Mouse (Mus musculus) liver, postnatal 0 days (tissue): ENCODE results near the gene Dclre1b. TPM values are rescaled to one million over a fixed set of nuclear protein-coding genes. Genes with fewer than 3 reads are reported as not detected.

ENCODE experiments used
- ATAC-seq: fragments of 200-750 bp; cut with Nextera tagmentation; 2 replicates; pipeline ENCODE4 v1.8.0; 2017; ENCODE audit warnings: mild to moderate bottlenecking, moderate library complexity
- DNase-seq: peaks from one replicate; pipeline ENCODE4 v3.0.0-alpha.2; 2016
- H3K27ac ChIP-seq: fragments of 300-500 bp; sonication (generic); 2 replicates; pipeline ENCODE4 v1.5.1; 2014; ENCODE audit warnings: antibody characterized with exemption, moderate library complexity, mild to moderate bottlenecking, low read depth
- H3K27me3 ChIP-seq: fragments of 300-500 bp; sonication (generic); 2 replicates; pipeline ENCODE4 v1.6.1; 2014; ENCODE audit warnings: low read length, control low read depth, mixed read lengths; ENCODE audit not compliant: insufficient read depth
- H3K36me3 ChIP-seq: fragments of 300-500 bp; sonication (generic); replicated peaks from 2 replicates; pipeline ENCODE4 v1.6.1; 2014; ENCODE audit warnings: mild to moderate bottlenecking, control low read depth, low read length, moderate library complexity, mixed read lengths; ENCODE audit not compliant: insufficient read depth
- H3K4me1 ChIP-seq: fragments of 300-500 bp; sonication (generic); 2 replicates; pipeline ENCODE4 v1.6.1; 2014; ENCODE audit warnings: antibody characterized with exemption, mild to moderate bottlenecking, control low read depth; ENCODE audit not compliant: insufficient read depth
- H3K4me2 ChIP-seq: fragments of 300-500 bp; sonication (generic); 2 replicates; pipeline ENCODE4 v1.6.1; 2014; ENCODE audit warnings: low read depth, mild to moderate bottlenecking, low read length, moderate library complexity, mixed read lengths
- H3K4me3 ChIP-seq: fragments of 300-500 bp; sonication (generic); 2 replicates; pipeline ENCODE4 v1.5.1; 2014; ENCODE audit warnings: low read depth, low read length
- H3K9ac ChIP-seq: fragments of 300-500 bp; sonication (generic); replicated peaks from 2 replicates; pipeline ENCODE4 v1.6.1; 2014; ENCODE audit warnings: mild to moderate bottlenecking, moderate library complexity
- H3K9me3 ChIP-seq: fragments of 300-500 bp; sonication (generic); 2 replicates; pipeline ENCODE4 v1.6.1; 2016; ENCODE audit warnings: mild to moderate bottlenecking, control low read depth, low read length, mixed read lengths
- CTCF ChIP-seq: sonication (generic); IDR thresholded peaks from 2 replicates; pipeline ENCODE4 v1.5.1; 2016; ENCODE audit warnings: antibody characterized with exemption, low read depth
- EP300 ChIP-seq: IDR thresholded peaks from 2 replicates; pipeline ENCODE4 v1.6.1; 2016; ENCODE audit warnings: antibody characterized with exemption, low read depth, mild to moderate bottlenecking
- WGBS: fragments of 180-500 bp; shearing (Covaris S2); extraction: QIAGEN DNeasy Blood & Tissue Kit; methylation state at CpG from one replicate; pipeline ENCODE4 v1.1.7; 2014; ENCODE audit not compliant: insufficient replicate concordance; 5-methylcytosine and 5-hydroxymethylcytosine counted together
- polyA plus RNA-seq: library from polyadenylated mRNA; unstranded; fragments of >200 nt; fragmentation: Nextera tagmentation; extraction: Ambion mirVana; gene quantifications from 2 replicates; pipeline ENCODE4 v1.2.1, GENCODE M21; 2015

Gene Dclre1b
- polyA plus RNA-seq, 1 experiment from 2014 or later = 22.8 TPM

GRCm38 (mm10) chr3:103829036-103829435, 19.8 kb upstream of the Dclre1b start:
- no peak overlapping the region for H3K4me3 ChIP-seq
- H3K4me1 ChIP-seq = peaks cover 11% of the 10 kb centered on the region
- TF ChIP-seq CTCF (no peak), EP300 (no peak)
- no peaks in the 10 kb centered on the region for H3K9me3 ChIP-seq
- H3K9ac ChIP-seq = no peak overlapping the region
- 80% methylated on average over 3 of the region's 3 CpGs for WGBS
- no peak overlapping the region for H3K27ac ChIP-seq
- H3K4me2 ChIP-seq = no peak overlapping the region
- ATAC-seq = no peak
- DNase-seq = no peak
- H3K36me3 ChIP-seq = no peaks in the 10 kb centered on the region; the same call in 1 of the 2 replicates
- no peaks in the 10 kb centered on the region for H3K27me3 ChIP-seq

DNA sequence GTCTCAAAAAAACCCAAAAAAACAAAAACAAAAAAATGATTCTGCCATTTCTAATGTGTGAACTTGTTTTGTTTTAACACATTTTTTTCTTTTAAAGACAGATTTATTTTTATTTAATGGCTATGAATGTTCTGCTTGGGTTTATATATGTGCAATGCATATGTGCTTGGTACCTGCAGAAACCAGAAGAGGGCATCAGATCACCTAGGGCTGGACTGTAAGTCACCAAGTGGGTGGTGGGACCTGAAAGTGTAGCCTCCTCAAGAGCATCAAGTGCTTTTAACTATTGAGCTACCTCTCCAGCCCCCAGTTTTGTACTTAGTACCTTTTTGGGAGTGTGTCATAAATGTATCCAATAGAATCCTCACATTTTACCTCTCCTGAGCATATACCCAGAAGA, 18.3 kb upstream of the Dclre1b start:
- H3K4me3 ChIP-seq = no peak overlapping the region
- no peaks in the 10 kb centered on the region for H3K27me3 ChIP-seq
- H3K9ac ChIP-seq = no peak overlapping the region
- H3K4me1 ChIP-seq = peaks cover 7% of the 10 kb centered on the region
- no peak for DNase-seq
- no peak overlapping the region for H3K4me2 ChIP-seq
- TF ChIP-seq CTCF (peak; percentile 43), EP300 (no peak)
- H3K27ac ChIP-seq = no peak overlapping the region
- no peak for ATAC-seq
- no peaks in the 10 kb centered on the region for H3K9me3 ChIP-seq
- peaks cover 10% of the 10 kb centered on the region for H3K36me3 ChIP-seq

- Histone ChIP-seq H3K4me3 (peak overlapping the region; percentile 79), H3K4me2 (peak overlapping the region; percentile 82), H3K9ac (peak overlapping the region; percentile 91; the same call in 1 of the 2 replicates), H3K4me1 (peaks cover 28% of the 10 kb centered on the region), H3K27ac (peak overlapping the region; percentile 98; the same call in 1 of the 2 replicates), H3K36me3 (peaks cover 48% of the 10 kb centered on the region), H3K27me3 (no peaks in the 10 kb centered on the region), H3K9me3 (no peaks in the 10 kb centered on the region)
- DNase-seq (no peak), ATAC-seq (no peak)
- 71% methylated on average over 6 of the region's 6 CpGs for WGBS
- no peak for TF ChIP-seq CTCF
- no peak for TF ChIP-seq EP300
Observed at GRCm38 (mm10) chr3:103810967-103811366, 1.7 kb upstream of the Dclre1b start.

DNA sequence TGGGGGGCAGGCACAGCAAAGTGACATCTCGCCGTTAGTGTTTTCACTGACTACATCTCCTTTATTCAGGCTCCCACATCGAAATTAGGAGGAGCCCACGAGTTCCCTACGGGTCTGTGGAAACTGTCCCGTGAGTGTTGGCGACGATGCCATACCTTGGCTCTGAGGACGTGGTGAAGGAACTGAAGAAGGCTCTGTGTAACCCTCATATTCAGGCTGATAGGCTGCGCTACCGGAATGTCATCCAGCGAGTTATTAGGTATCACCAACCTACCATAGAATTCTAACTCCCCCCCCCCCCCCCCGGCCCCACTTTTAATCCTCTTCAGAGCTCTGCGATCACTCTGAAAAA, 531 bp upstream of the Dclre1b start:
- Histone ChIP-seq H3K36me3 (peaks cover 43% of the 10 kb centered on the region), H3K27ac (peak overlapping the region; percentile 98), H3K4me1 (peaks cover 30% of the 10 kb centered on the region), H3K27me3 (no peaks in the 10 kb centered on the region), H3K4me2 (peak overlapping the region; percentile 82), H3K9me3 (no peaks in the 10 kb centered on the region), H3K4me3 (peak overlapping the region; percentile 79), H3K9ac (peak overlapping the region; percentile 91)
- TF ChIP-seq EP300 (no peak), CTCF (no peak)
- DNase-seq = no peak
- 2% methylated on average over 14 of the region's 14 CpGs for WGBS
- ATAC-seq = peak; percentile 40

DNA sequence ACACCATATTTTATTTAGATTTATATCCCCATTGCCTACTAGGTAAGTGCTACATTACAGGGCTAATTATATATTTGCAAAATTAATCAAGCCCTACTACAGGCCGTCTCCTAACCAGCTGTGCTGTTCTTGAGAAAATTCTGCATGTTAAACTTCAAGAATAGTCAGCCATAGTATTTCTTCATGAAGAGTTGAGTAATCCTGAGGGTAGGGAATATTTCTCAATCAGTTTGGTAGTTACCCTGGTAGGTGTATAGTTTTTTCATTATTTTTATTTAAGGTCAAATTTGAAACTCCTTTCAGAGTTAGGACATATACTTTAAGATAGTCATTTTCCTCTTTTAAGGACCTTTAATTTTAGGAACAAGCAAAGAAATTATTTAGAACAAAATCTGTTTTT, 3.6 kb downstream of the Dclre1b start:
- 67% methylated on average over 1 of the region's 1 CpGs for WGBS
- Histone ChIP-seq H3K4me3 (no peak overlapping the region), H3K4me2 (peak overlapping the region; percentile 15; the same call in 1 of the 2 replicates), H3K9me3 (no peaks in the 10 kb centered on the region), H3K27ac (peak overlapping the region; percentile 56; the same call in 1 of the 2 replicates), H3K27me3 (no peaks in the 10 kb centered on the region), H3K36me3 (peaks cover 39% of the 10 kb centered on the region), H3K4me1 (peaks cover 49% of the 10 kb centered on the region), H3K9ac (no peak overlapping the region)
- DNase-seq (no peak), ATAC-seq (no peak)
- TF ChIP-seq EP300 (0 out of 2 replicates have a peak, but pooled peaks have one; percentile 19), CTCF (no peak)

DNA sequence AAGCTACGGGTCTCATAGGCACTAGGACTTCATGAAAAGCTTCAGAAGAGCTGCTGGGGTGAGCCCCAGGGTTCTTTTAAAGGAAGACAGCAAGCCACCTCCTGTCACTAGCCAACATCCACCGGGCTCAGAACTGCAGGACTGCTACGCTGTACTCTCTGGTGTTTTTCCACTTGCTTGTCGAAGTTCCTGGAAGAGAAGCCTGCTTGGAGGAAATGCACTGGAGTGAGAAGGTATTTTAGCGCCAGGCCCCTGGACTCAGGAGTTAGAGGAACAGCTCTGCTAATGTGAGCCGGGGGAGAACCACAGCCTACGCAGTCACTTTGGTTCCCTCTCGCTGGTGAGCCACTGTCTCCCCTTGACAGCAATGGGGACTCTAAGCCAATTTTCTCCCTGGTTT, 6.4 kb downstream of the Dclre1b start:
- no peak for ATAC-seq
- H3K4me1 ChIP-seq = peaks cover 63% of the 10 kb centered on the region
- no peaks in the 10 kb centered on the region for H3K9me3 ChIP-seq
- H3K27ac ChIP-seq = peak overlapping the region; percentile 99
- 46% methylated on average over 8 of the region's 8 CpGs for WGBS
- H3K4me3 ChIP-seq = no peak overlapping the region
- no peak for DNase-seq
- no peak for TF ChIP-seq CTCF
- no peak for TF ChIP-seq EP300
- no peaks in the 10 kb centered on the region for H3K27me3 ChIP-seq
- peak overlapping the region; percentile 32; the same call in 1 of the 2 replicates for H3K9ac ChIP-seq
- H3K36me3 ChIP-seq = peaks cover 39% of the 10 kb centered on the region
- H3K4me2 ChIP-seq = peak overlapping the region; percentile 27
